Mouse (Mus musculus): Measurements from ENCODE around the gene Ice1. TPM values are rescaled to one million over a fixed set of nuclear protein-coding genes. Genes with fewer than 3 reads are reported as not detected.

Ice1 gene
- 9.2 and 12.7 TPM in 2 replicates for polyA plus RNA-seq (2012; ENCODE audit: low replicate concordance)

DNA sequence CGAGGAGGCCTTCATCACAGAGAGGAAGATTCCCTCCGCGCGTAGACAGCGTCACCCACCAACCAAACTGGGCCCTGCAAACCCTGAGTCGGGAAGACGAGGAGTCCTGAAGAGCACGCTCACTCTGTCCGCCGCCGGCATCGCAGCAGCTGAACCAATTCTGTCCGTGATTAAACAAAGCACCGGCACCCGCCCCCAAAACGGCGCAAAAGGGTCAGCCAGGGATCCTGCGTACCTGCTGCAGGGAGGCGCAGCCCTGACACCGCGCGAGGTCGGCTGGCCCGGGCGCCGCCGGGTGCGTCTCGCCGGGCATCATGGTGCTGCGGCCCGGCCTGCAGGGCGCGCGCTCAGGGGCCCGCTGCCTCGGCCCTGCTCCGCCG, at the start of gene Ice1:
TSS of gene Ice1 (minus strand) at position 353 of the 380 bp plus-strand sequence.

Other genes starting within 250 kb of the Ice1 start
- not detected in 2 replicates for gene Adamts16, start 204.2 kb upstream of the Ice1 start, polyA plus RNA-seq (2012; ENCODE audit: low replicate concordance)